Mouse (Mus musculus) MEL (cell line): ENCODE results near the gene Triml2. TPM values are rescaled to one million over a fixed set of nuclear protein-coding genes. Genes with fewer than 3 reads are reported as not detected.

ENCODE experiments used
- DNase-seq: peaks from one replicate; pipeline ENCODE4 v3.0.0; 2011; ENCODE audit warnings: low read depth, low spot score
- H3K27ac ChIP-seq: 2 replicates; pipeline ENCODE4 v1.5.1; 2012; ENCODE audit warnings: low read depth, mild to moderate bottlenecking, control low read depth, low read length, moderate library complexity; ENCODE audit not compliant: control insufficient read depth
- H3K27me3 ChIP-seq, 2 experiments: fragments of 150-350 bp in 1 of 2; sonication (generic) in 1 of 2; 2 replicates each; pipeline ENCODE4 v1.6.1; 2012; ENCODE audit warnings: low read length in 2 of 2, mild to moderate bottlenecking in 2 of 2, improper control_type of control experiment in 1 of 2, moderate library complexity in 1 of 2; ENCODE audit not compliant: insufficient read depth in 2 of 2, control insufficient read depth in 1 of 2
- H3K36me3 ChIP-seq, 2 experiments: 2 replicates each; pipeline ENCODE4 v1.6.1; 2012 to 2014; ENCODE audit warnings: low read length in 2 of 2, improper control_type of control experiment in 1 of 2, inconsistent platforms in 1 of 2, mild to moderate bottlenecking in 1 of 2; ENCODE audit not compliant: insufficient read depth in 2 of 2, control insufficient read depth in 1 of 2
- H3K4me1 ChIP-seq, 2 experiments: fragments of 150-350 bp in 1 of 2; sonication (generic) in 1 of 2; 2 replicates each; pipeline ENCODE4 v1.6.1; 2012; ENCODE audit warnings: low read length in 2 of 2, improper control_type of control experiment in 1 of 2, mild to moderate bottlenecking in 1 of 2; ENCODE audit not compliant: insufficient read depth in 2 of 2, control insufficient read depth in 1 of 2
- H3K4me3 ChIP-seq, 2 experiments: fragments of 150-350 bp in 1 of 2; sonication (generic) in 1 of 2; 2 replicates each; pipeline ENCODE4 v1.5.1; 2012; ENCODE audit warnings: low read depth in 2 of 2, low read length in 2 of 2, mild to moderate bottlenecking in 2 of 2, moderate library complexity in 2 of 2, control low read depth in 1 of 2, improper control_type of control experiment in 1 of 2; ENCODE audit not compliant: control insufficient read depth in 1 of 2, insufficient read depth in 1 of 2
- H3K79me2 ChIP-seq: 2 replicates; pipeline ENCODE4 v1.6.1; 2012; ENCODE audit warnings: mild to moderate bottlenecking, low read length, moderate library complexity; ENCODE audit not compliant: control insufficient read depth, poor library complexity, insufficient read depth
- H3K9ac ChIP-seq: 2 replicates; pipeline ENCODE4 v1.6.1; 2012; ENCODE audit warnings: low read depth, mild to moderate bottlenecking, control low read depth, low read length, moderate library complexity; ENCODE audit not compliant: control insufficient read depth, poor library complexity, severe bottlenecking
- H3K9me3 ChIP-seq: fragments of 150-350 bp; sonication (generic); replicated peaks from 2 replicates; pipeline ENCODE4 v1.6.1; 2012; ENCODE audit warnings: mild to moderate bottlenecking, low read length, improper control_type of control experiment, moderate library complexity; ENCODE audit not compliant: insufficient read depth
- BHLHE40 ChIP-seq: IDR thresholded peaks from 2 replicates; pipeline ENCODE4 v1.6.1; 2012; ENCODE audit warnings: low read depth, mild to moderate bottlenecking, inconsistent platforms, low read length, improper control_type of control experiment, borderline replicate concordance
- CHD2 ChIP-seq: IDR thresholded peaks from 2 replicates; pipeline ENCODE4 v1.6.1; 2011; ENCODE audit warnings: low read length, improper control_type of control experiment
- E2F4 ChIP-seq: IDR thresholded peaks from 2 replicates; pipeline ENCODE4 v1.6.1; 2011; ENCODE audit warnings: low read depth, low read length, improper control_type of control experiment, borderline replicate concordance
- ELF1 ChIP-seq: IDR thresholded peaks from 2 replicates; pipeline ENCODE4 v1.6.1; 2014; ENCODE audit warnings: low read depth, mild to moderate bottlenecking, inconsistent platforms, low read length, improper control_type of control experiment, moderate library complexity
- GABPA ChIP-seq: IDR thresholded peaks from 2 replicates; pipeline ENCODE4 v1.6.1; 2012; ENCODE audit warnings: low read depth, mild to moderate bottlenecking, inconsistent platforms, low read length, improper control_type of control experiment, moderate library complexity
- GATA1 ChIP-seq: IDR thresholded peaks from 2 replicates; pipeline ENCODE4 v1.6.1; 2011; ENCODE audit warnings: low read depth, low read length, improper control_type of control experiment
- HCFC1 ChIP-seq: IDR thresholded peaks from 2 replicates; pipeline ENCODE4 v1.6.1; 2012; ENCODE audit warnings: low read depth, mild to moderate bottlenecking, inconsistent platforms, low read length, improper control_type of control experiment, moderate library complexity
- KAT2A ChIP-seq: conservative IDR thresholded peaks from 2 replicates; pipeline ENCODE4 v1.6.1; 2012; ENCODE audit warnings: low read depth, low read length, improper control_type of control experiment, inconsistent platforms
- MAX ChIP-seq: IDR thresholded peaks from 2 replicates; pipeline ENCODE4 v1.6.1; 2011; ENCODE audit warnings: low read length, improper control_type of control experiment
- MAZ ChIP-seq: IDR thresholded peaks from 2 replicates; pipeline ENCODE4 v1.6.1; 2012; ENCODE audit warnings: low read depth, mild to moderate bottlenecking, inconsistent platforms, low read length, improper control_type of control experiment
- MXI1 ChIP-seq: IDR thresholded peaks from 2 replicates; pipeline ENCODE4 v1.6.1; 2011; ENCODE audit warnings: mild to moderate bottlenecking, low read depth, low read length, improper control_type of control experiment
- NELFE ChIP-seq: IDR thresholded peaks from 2 replicates; pipeline ENCODE4 v1.6.1; 2011; ENCODE audit warnings: low read depth, low read length, improper control_type of control experiment
- NRF1 ChIP-seq: IDR thresholded peaks from 2 replicates; pipeline ENCODE4 v1.6.1; 2014; ENCODE audit warnings: low read depth, mild to moderate bottlenecking, inconsistent platforms, low read length, improper control_type of control experiment, moderate library complexity; ENCODE audit not compliant: poor library complexity, insufficient read depth, severe bottlenecking
- POLR2A ChIP-seq, 2 experiments: IDR thresholded peaks; 2 replicates each; pipeline ENCODE4 v1.6.1; 2011 to 2012; ENCODE audit warnings: low read length in 2 of 2, mild to moderate bottlenecking in 2 of 2, control low read depth in 1 of 2, improper control_type of control experiment in 1 of 2, low read depth in 1 of 2, moderate library complexity in 1 of 2; ENCODE audit not compliant: control insufficient read depth in 1 of 2, insufficient read depth in 1 of 2, poor library complexity in 1 of 2
- POLR2AphosphoS2 ChIP-seq: IDR thresholded peaks from 2 replicates; pipeline ENCODE4 v1.6.1; 2011; ENCODE audit warnings: low read length, improper control_type of control experiment
- POLR2AphosphoS5 ChIP-seq: IDR thresholded peaks from 2 replicates; pipeline ENCODE4 v1.6.1; 2012; ENCODE audit warnings: low read depth, borderline replicate concordance, mild to moderate bottlenecking, inconsistent platforms, low read length, moderate library complexity, mixed read lengths
- RAD21 ChIP-seq: IDR thresholded peaks from 2 replicates; pipeline ENCODE4 v1.6.1; 2011; ENCODE audit warnings: mild to moderate bottlenecking, low read depth, low read length, improper control_type of control experiment
- SIN3A ChIP-seq: IDR thresholded peaks from 2 replicates; pipeline ENCODE4 v1.6.1; 2012; ENCODE audit warnings: low read length, improper control_type of control experiment, inconsistent platforms
- TAL1 ChIP-seq: IDR thresholded peaks from 2 replicates; pipeline ENCODE4 v1.6.1; 2012; ENCODE audit warnings: mild to moderate bottlenecking, inconsistent platforms, low read length, moderate library complexity, mixed read lengths
- TCF12 ChIP-seq: IDR thresholded peaks from 2 replicates; pipeline ENCODE4 v1.6.1; 2014; ENCODE audit warnings: low read depth, mild to moderate bottlenecking, inconsistent platforms, low read length, improper control_type of control experiment, moderate library complexity
- UBTF ChIP-seq: IDR thresholded peaks from 2 replicates; pipeline ENCODE4 v1.6.1; 2012; ENCODE audit warnings: low read depth, mild to moderate bottlenecking, inconsistent platforms, low read length, improper control_type of control experiment, moderate library complexity, borderline replicate concordance; ENCODE audit not compliant: insufficient read depth
- USF1 ChIP-seq: IDR thresholded peaks from 2 replicates; pipeline ENCODE4 v1.6.1; 2014; ENCODE audit warnings: low read depth, mild to moderate bottlenecking, inconsistent platforms, low read length, improper control_type of control experiment, moderate library complexity
- USF2 ChIP-seq, 2 experiments: IDR thresholded peaks; 2 replicates each; pipeline ENCODE4 v1.6.1; 2011 to 2012; ENCODE audit warnings: improper control_type of control experiment in 2 of 2, low read length in 2 of 2, borderline replicate concordance in 1 of 2, inconsistent platforms in 1 of 2, low read depth in 1 of 2, mild to moderate bottlenecking in 1 of 2; ENCODE audit not compliant: insufficient read depth in 1 of 2
- ZMIZ1 ChIP-seq: IDR thresholded peaks from 2 replicates; pipeline ENCODE4 v1.6.1; 2012; ENCODE audit warnings: low read depth, mild to moderate bottlenecking, inconsistent platforms, low read length, improper control_type of control experiment, moderate library complexity
- ZNF384 ChIP-seq: IDR thresholded peaks from 2 replicates; pipeline ENCODE4 v1.6.1; 2012; ENCODE audit warnings: low read depth, mild to moderate bottlenecking, inconsistent platforms, low read length, improper control_type of control experiment
- polyA plus RNA-seq, 2 experiments: library from polyadenylated mRNA; stranded (reverse) in 1 of 2; unstranded in 1 of 2; fragments of >175 nt in 1 of 2; fragments of >200 nt in 1 of 2; gene quantifications; 2 replicates each; pipeline versions ENCODE4 v1.2.1 to v1.2.4; 2012; ENCODE audit warnings: low replicate concordance in 2 of 2, low read depth in 1 of 2; ENCODE audit not compliant: insufficient read length in 2 of 2, insufficient read depth in 1 of 2, missing spikeins in 1 of 2
- total RNA-seq: library from RNA; depleted of rRNA; stranded (reverse); fragments of 300-350 nt; gene quantifications from 2 replicates; pipeline ENCODE4 v1.2.3, GENCODE M21; 2012

Gene Triml2
- total and polyA plus RNA-seq, 3 experiments = not detected

GRCm38 (mm10) chr8:43215554-43215953 is 35.2 kb downstream of the Triml2 start:
- no peak overlapping the region for H3K27ac ChIP-seq
- no peak overlapping the region for H3K4me3 ChIP-seq
- no peak for DNase-seq
- no peaks in the 10 kb centered on the region for H3K36me3 ChIP-seq
- H3K27me3 ChIP-seq = no peaks in the 10 kb centered on the region
- no peaks in the 10 kb centered on the region for H3K79me2 ChIP-seq
- H3K9ac ChIP-seq = no peak overlapping the region
- no peak for TF ChIP-seq HCFC1
- no peak for TF ChIP-seq GABPA
- no peak for TF ChIP-seq SIN3A
- no peak for TF ChIP-seq POLR2AphosphoS2
- no peak for TF ChIP-seq KAT2A
- no peak for TF ChIP-seq NELFE
- no peak for TF ChIP-seq MAX
- TF ChIP-seq BHLHE40 = no peak
- no peak for TF ChIP-seq MXI1
- no peak for TF ChIP-seq NRF1
- TF ChIP-seq GATA1 = no peak
- TF ChIP-seq USF1 = no peak
- no peak for TF ChIP-seq E2F4
- no peak for TF ChIP-seq TAL1
- TF ChIP-seq RAD21 = no peak
- no peak for TF ChIP-seq UBTF
- TF ChIP-seq TCF12 = no peak
- no peak for TF ChIP-seq POLR2AphosphoS5
- H3K9me3 ChIP-seq = no peaks in the 10 kb centered on the region
- H3K4me1 ChIP-seq = no peaks in the 10 kb centered on the region

- no peaks in the 10 kb centered on the region for H3K79me2 ChIP-seq
- no peak overlapping the region for H3K9ac ChIP-seq
- TF ChIP-seq GATA1 (no peak), USF2 (IDR thresholded peaks at IDR 0.05; ENCODE audit: borderline replicate concordance in 1 of 2, insufficient read depth in 1 of 2, low read depth in 1 of 2, low read length in 2 of 2) (no peak), ZMIZ1 (no peak), POLR2A (IDR thresholded peaks at IDR 0.05; ENCODE audit: control insufficient read depth in 1 of 2, insufficient read depth in 1 of 2, low read depth in 1 of 2, low read length in 2 of 2, poor library complexity in 1 of 2) (no peak), MAZ (no peak), POLR2AphosphoS5 (no peak), CHD2 (no peak), ZNF384 (no peak), ELF1 (no peak)
- H3K4me1 ChIP-seq = no peaks in the 10 kb centered on the region
- no peak overlapping the region for H3K27ac ChIP-seq
- no peaks in the 10 kb centered on the region for H3K27me3 ChIP-seq
- DNase-seq = no peak
- H3K36me3 ChIP-seq = no peaks in the 10 kb centered on the region
- H3K4me3 ChIP-seq = no peak overlapping the region
- H3K9me3 ChIP-seq = no peaks in the 10 kb centered on the region
Measured at GRCm38 (mm10) chr8:43243326-43243725, 63.0 kb downstream of the Triml2 start.
